10 mouse cellular contexts compared by ENCODE assay signal in genomic region chr4:93584328-93584727, GRCm38 (mm10).
"Had no signal": no experiment of that assay in that cellular context is flagged by ENCODE, and none has a peak within 500 bp of the region (broad histone marks: within the 10 kb centered on the region; RNA-seq: fewer than 3 reads in every experiment).

No protein-coding gene starts in this region.

- H3K9me3 ChIP-seq: limb, embryonic 10.5 days had no signal

- H3K4me3 ChIP-seq: left cerebral cortex, adult 2 months; limb, embryonic 10.5 days had no signal

- H3K27ac ChIP-seq: left cerebral cortex, adult 2 months; limb, embryonic 10.5 days had no signal

- H3K4me1 ChIP-seq: limb, embryonic 10.5 days had no signal

- H3K36me3 ChIP-seq: limb, embryonic 10.5 days had no signal

- ATAC-seq: intestine, postnatal 0 days; lung, postnatal 0 days had no signal

- DNase-seq: kidney, adult 8-10 months; kidney, postnatal 14 days; lung, adult 2 months; lung, postnatal 36 days; right cerebral cortex, postnatal 14 days; thymus, postnatal 36 days had no signal
